Mouse (Mus musculus): ENCODE measurements around the gene Otud7a. TPM values are rescaled to one million over a fixed set of nuclear protein-coding genes. Genes with fewer than 3 reads are reported as not detected.
A peak's percentile ranks its signal among the peaks of the same experiment; 100 is the strongest.

Gene Otud7a
- total RNA-seq, 1 experiment from 2014 or later: 0.63 TPM

GRCm38 (mm10) chr7:63697921-63698320 is 253.4 kb downstream of the Otud7a start:
- DNase-seq: peak; percentile 8

- no peak for DNase-seq
These were observed 273.4 kb downstream of the Otud7a start for GRCm38 (mm10) chr7:63717903-63718302.

GRCm38 (mm10) chr7:63719183-63719944 is 274.8 kb downstream of the Otud7a start:
- no peak for DNase-seq

GRCm38 (mm10) chr7:63720682-63721081 is 276.1 kb downstream of the Otud7a start:
- no peak for DNase-seq

- DNase-seq: no peak
These were observed 280.6 kb downstream of the Otud7a start for GRCm38 (mm10) chr7:63725040-63725729.

GRCm38 (mm10) chr7:63729605-63730004 is 285.1 kb downstream of the Otud7a start:
- no peak for DNase-seq

- no peak for DNase-seq
These were observed 285.5 kb downstream of the Otud7a start for GRCm38 (mm10) chr7:63730012-63730411.

- no peak for DNase-seq
These were observed 293.2 kb downstream of the Otud7a start for GRCm38 (mm10) chr7:63737725-63738124.

GRCm38 (mm10) chr7:63738142-63738541 is 293.6 kb downstream of the Otud7a start:
- DNase-seq: no peak

- no peak for DNase-seq
These were observed 298.6 kb downstream of the Otud7a start for GRCm38 (mm10) chr7:63743116-63743515.

GRCm38 (mm10) chr7:63752081-63752480 is 307.5 kb downstream of the Otud7a start:
- peak; percentile 74 for DNase-seq

GRCm38 (mm10) chr7:63753274-63753751 is 308.8 kb downstream of the Otud7a start:
- peak; percentile 65 for DNase-seq

- peak; percentile 75 for DNase-seq
These were observed 310.3 kb downstream of the Otud7a start for GRCm38 (mm10) chr7:63754573-63755475.

- peak; percentile 96 for DNase-seq
These were observed 311.0 kb downstream of the Otud7a start for GRCm38 (mm10) chr7:63755476-63755948.

GRCm38 (mm10) chr7:63757136-63757677 is 312.7 kb downstream of the Otud7a start:
- no peak for DNase-seq

GRCm38 (mm10) chr7:63757678-63758239 is 313.2 kb downstream of the Otud7a start:
- DNase-seq: no peak

GRCm38 (mm10) chr7:63758240-63758826 is 313.8 kb downstream of the Otud7a start:
- peak; percentile 17 for DNase-seq

- DNase-seq: no peak
These were observed 315.1 kb downstream of the Otud7a start for GRCm38 (mm10) chr7:63759606-63760005.

GRCm38 (mm10) chr7:63762529-63762928 is 318.0 kb downstream of the Otud7a start:
- DNase-seq: no peak

GRCm38 (mm10) chr7:63768398-63769029 is 324.0 kb downstream of the Otud7a start:
- no peak for DNase-seq

- no peak for DNase-seq
These were observed 328.7 kb downstream of the Otud7a start for GRCm38 (mm10) chr7:63773268-63773667.
